Mouse (Mus musculus): ENCODE measurements around the gene Lypla2. TPM values are rescaled to one million over a fixed set of nuclear protein-coding genes. Genes with fewer than 3 reads are reported as not detected.

Gene Lypla2
- polyA plus RNA-seq, 1 experiment from 2014 or later = 55.5 TPM

DNA sequence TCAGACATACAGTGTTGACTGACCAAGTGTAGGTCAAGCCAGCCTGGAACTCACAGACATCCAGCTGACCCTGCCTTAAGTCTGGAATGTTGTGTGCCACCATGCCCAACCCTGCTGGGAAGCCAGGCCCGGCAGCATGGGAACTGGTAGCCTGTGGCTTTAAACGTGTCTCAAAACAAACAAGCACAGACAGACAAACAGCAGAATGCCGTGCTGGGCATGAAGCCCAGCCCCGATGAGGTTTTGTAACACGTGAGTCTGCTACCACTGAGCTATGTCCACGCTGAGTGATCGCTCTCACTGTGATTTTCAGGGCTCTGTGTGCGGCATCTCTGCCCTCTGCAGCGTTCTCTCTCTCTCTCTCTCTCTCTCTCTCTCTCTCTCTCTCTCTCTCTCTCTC, 16.5 kb downstream of the Lypla2 start:
- H3K4me2 ChIP-seq (ENCODE audit: low read depth, low read length) = no peak overlapping the region
- no peak overlapping the region for H3K4me3 ChIP-seq (ENCODE audit: low read depth, low read length)
- peak; percentile 60 for DNase-seq
- 72% methylated on average over 9 of the region's 9 CpGs for WGBS (ENCODE audit: insufficient replicate concordance)
- no peaks in the 10 kb centered on the region; the same call in 1 of the 2 replicates for H3K9me3 ChIP-seq (ENCODE audit: low read length)
- peak overlapping the region; percentile 74 for H3K27ac ChIP-seq (ENCODE audit: low read depth)
- H3K9ac ChIP-seq (replicated peaks) = peak overlapping the region; percentile 31; the same call in 1 of the 2 replicates
- H3K27me3 ChIP-seq (ENCODE audit: insufficient read depth, low read length) = no peaks in the 10 kb centered on the region
- H3K4me1 ChIP-seq (ENCODE audit: insufficient read depth) = peaks cover 15% of the 10 kb centered on the region
- ATAC-seq = peak; percentile 43
- TF ChIP-seq CTCF (IDR thresholded peaks at IDR 0.05; ENCODE audit: low read depth) = no peak
- TF ChIP-seq EP300 (IDR thresholded peaks at IDR 0.05; ENCODE audit: low read depth) = no peak
- H3K36me3 ChIP-seq (replicated peaks; ENCODE audit: insufficient read depth, low read length) = peaks cover 57% of the 10 kb centered on the region

DNA sequence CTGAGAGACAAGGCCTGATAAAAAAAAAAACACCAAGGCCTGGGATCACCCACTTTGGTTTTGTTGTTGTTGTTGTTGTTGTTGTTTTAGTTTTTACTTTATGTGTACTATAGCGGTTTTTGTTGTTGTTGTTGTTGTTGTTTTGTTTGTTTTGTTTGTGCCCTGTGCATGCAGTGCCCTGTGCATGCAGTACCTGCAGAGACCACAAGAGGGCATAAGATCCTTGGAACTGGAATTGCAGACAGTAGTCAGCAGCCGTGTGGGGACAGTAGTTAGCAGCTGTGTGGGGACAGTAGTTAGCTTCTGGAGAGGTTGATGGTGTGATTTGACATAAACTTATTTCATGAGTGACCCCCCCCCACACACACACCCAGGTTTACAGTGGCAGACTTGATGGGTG, 18.2 kb downstream of the Lypla2 start:
- H3K4me3 ChIP-seq (ENCODE audit: low read depth, low read length) = no peak overlapping the region
- H3K9ac ChIP-seq (replicated peaks) = no peak overlapping the region
- H3K4me2 ChIP-seq (ENCODE audit: low read depth, low read length) = no peak overlapping the region
- DNase-seq (peak; percentile 89), ATAC-seq (no peak)
- TF ChIP-seq CTCF (IDR thresholded peaks at IDR 0.05; ENCODE audit: low read depth) = peak; percentile 98
- TF ChIP-seq EP300 (IDR thresholded peaks at IDR 0.05; ENCODE audit: low read depth) = no peak
- H3K27me3 ChIP-seq (ENCODE audit: insufficient read depth, low read length) = no peaks in the 10 kb centered on the region
- peaks cover 44% of the 10 kb centered on the region for H3K36me3 ChIP-seq (replicated peaks; ENCODE audit: insufficient read depth, low read length)
- H3K27ac ChIP-seq (ENCODE audit: low read depth) = no peak overlapping the region
- 14% methylated on average over 2 of the region's 2 CpGs for WGBS (ENCODE audit: insufficient replicate concordance)
- H3K9me3 ChIP-seq (ENCODE audit: low read length) = no peaks in the 10 kb centered on the region; the same call in 1 of the 2 replicates
- peaks cover 15% of the 10 kb centered on the region for H3K4me1 ChIP-seq (ENCODE audit: insufficient read depth)

DNA sequence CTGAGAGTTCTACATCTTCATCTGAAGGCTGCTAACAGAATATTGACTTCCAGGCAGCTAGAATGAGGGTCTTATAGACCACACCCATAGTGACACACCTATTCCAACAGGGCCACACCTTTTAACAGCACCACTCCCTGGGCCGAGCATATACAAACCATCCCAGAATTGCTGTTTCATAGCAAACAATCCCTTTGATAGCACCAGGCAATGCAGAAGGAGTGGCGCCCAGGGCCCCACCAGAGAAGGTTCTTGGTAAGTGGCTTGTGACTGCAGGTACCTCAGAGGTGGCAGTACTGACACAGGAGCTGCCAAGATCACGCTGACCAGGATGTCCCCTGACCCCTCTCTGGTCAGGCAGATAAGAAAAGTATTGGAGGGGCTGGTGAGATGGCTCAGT, 19.2 kb downstream of the Lypla2 start:
- ATAC-seq = no peak
- H3K9ac ChIP-seq (replicated peaks) = no peak overlapping the region

DNA sequence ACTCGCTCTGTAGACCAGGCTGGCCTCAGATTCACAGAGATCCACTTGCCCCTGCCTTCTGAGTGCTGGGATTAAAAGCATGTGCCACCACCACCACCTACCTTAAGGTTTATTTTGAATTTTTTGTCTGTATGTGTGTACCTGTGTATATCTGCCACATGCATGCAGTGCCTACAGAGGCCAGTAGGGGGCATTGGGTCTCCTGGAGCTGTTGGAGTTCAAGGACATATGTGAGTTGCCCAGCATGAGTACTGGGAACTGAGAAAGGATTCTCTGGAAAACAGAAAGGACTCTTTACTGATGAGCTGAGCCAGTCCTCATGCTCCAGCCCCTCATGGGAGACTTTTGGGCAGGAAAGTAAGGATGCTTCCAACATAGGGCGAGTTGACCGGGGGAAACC, 20.9 kb downstream of the Lypla2 start:
- Histone ChIP-seq H3K36me3 (replicated peaks; ENCODE audit: insufficient read depth, low read length) (peaks cover 28% of the 10 kb centered on the region), H3K27ac (ENCODE audit: low read depth) (no peak overlapping the region), H3K4me2 (ENCODE audit: low read depth, low read length) (no peak overlapping the region), H3K27me3 (ENCODE audit: insufficient read depth, low read length) (no peaks in the 10 kb centered on the region), H3K4me3 (ENCODE audit: low read depth, low read length) (no peak overlapping the region), H3K9ac (replicated peaks) (no peak overlapping the region), H3K9me3 (ENCODE audit: low read length) (no peaks in the 10 kb centered on the region; the same call in 1 of the 2 replicates), H3K4me1 (ENCODE audit: insufficient read depth) (peaks cover 19% of the 10 kb centered on the region)
- ATAC-seq (no peak), DNase-seq (peak; percentile 38)
- 97% methylated on average over 3 of the region's 3 CpGs for WGBS (ENCODE audit: insufficient replicate concordance)
- no peak for TF ChIP-seq EP300 (IDR thresholded peaks at IDR 0.05; ENCODE audit: low read depth)
- peak; percentile 57 for TF ChIP-seq CTCF (IDR thresholded peaks at IDR 0.05; ENCODE audit: low read depth)

More for the DNA sequence above, 19.2 kb downstream of the Lypla2 start:
- no peak overlapping the region for H3K4me3 ChIP-seq (ENCODE audit: low read depth, low read length)
- no peak overlapping the region for H3K27ac ChIP-seq (ENCODE audit: low read depth)
- peaks cover 35% of the 10 kb centered on the region for H3K36me3 ChIP-seq (replicated peaks; ENCODE audit: insufficient read depth, low read length)
- DNase-seq = no peak
- peaks cover 17% of the 10 kb centered on the region for H3K4me1 ChIP-seq (ENCODE audit: insufficient read depth)
- no peaks in the 10 kb centered on the region; the same call in 1 of the 2 replicates for H3K9me3 ChIP-seq (ENCODE audit: low read length)
- TF ChIP-seq CTCF (IDR thresholded peaks at IDR 0.05; ENCODE audit: low read depth) = no peak
- TF ChIP-seq EP300 (IDR thresholded peaks at IDR 0.05; ENCODE audit: low read depth) = no peak
- no peak overlapping the region for H3K4me2 ChIP-seq (ENCODE audit: low read depth, low read length)
- 76% methylated on average over 3 of the region's 3 CpGs for WGBS (ENCODE audit: insufficient replicate concordance)
- no peaks in the 10 kb centered on the region for H3K27me3 ChIP-seq (ENCODE audit: insufficient read depth, low read length)

DNA sequence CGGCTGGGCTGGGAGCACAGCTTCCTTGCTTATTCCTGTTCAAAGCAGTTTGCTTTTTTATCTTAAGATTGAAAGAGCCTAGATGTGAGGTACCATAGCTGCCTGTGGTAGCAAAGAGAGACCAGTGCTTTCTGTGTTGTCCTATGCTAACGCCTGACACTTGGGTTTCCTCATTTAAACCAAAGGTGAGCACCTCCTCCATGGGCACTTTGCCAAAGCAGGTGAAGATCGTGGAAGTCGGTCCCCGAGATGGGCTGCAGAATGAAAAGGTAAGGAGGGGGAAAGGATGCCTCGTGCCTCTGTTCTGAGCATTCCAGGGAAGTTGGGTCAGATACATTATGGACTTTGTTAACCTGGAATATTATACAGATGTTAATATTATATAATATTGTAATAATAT, 22.1 kb downstream of the Lypla2 start:
- no peaks in the 10 kb centered on the region; the same call in 1 of the 2 replicates for H3K9me3 ChIP-seq (ENCODE audit: low read length)

DNA sequence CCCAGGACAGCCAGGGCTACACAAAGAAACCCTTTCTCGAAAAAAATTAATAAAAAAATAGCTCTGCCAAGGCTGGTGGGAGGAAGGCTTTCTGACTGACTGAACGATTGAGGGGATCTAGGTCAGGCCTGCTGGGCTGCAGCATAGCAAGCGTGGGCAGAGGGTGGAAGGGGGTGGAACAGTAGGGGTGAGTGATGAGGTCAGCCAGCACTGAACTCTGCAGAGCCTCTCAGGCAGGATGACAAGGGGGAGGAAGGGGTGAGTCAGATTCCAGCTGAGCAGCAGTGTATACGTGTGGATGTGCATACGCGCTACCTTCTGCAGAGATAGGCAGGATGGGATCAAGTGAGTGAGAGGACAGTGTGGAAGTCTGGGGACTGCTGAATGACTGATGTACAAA, 22.5 kb downstream of the Lypla2 start:
- ATAC-seq (peak; percentile 58), DNase-seq (peak; percentile 48)
- H3K9ac ChIP-seq (replicated peaks) = peak overlapping the region; percentile 24; the same call in 1 of the 2 replicates
- WGBS (ENCODE audit: insufficient replicate concordance) = 56% methylated on average over 6 of the region's 6 CpGs
- TF ChIP-seq CTCF (IDR thresholded peaks at IDR 0.05; ENCODE audit: low read depth) (no peak), EP300 (IDR thresholded peaks at IDR 0.05; ENCODE audit: low read depth) (no peak)
- H3K4me1 ChIP-seq (ENCODE audit: insufficient read depth) = peaks cover 23% of the 10 kb centered on the region
- H3K4me3 ChIP-seq (ENCODE audit: low read depth, low read length) = no peak overlapping the region
- peaks cover 21% of the 10 kb centered on the region for H3K36me3 ChIP-seq (replicated peaks; ENCODE audit: insufficient read depth, low read length)
- H3K27ac ChIP-seq (ENCODE audit: low read depth) = peak overlapping the region; percentile 77
- peak overlapping the region; percentile 28; the same call in 1 of the 2 replicates for H3K4me2 ChIP-seq (ENCODE audit: low read depth, low read length)
- H3K9me3 ChIP-seq (ENCODE audit: low read length) = no peaks in the 10 kb centered on the region; the same call in 1 of the 2 replicates
- H3K27me3 ChIP-seq (ENCODE audit: insufficient read depth, low read length) = no peaks in the 10 kb centered on the region

More for the DNA sequence above, 22.1 kb downstream of the Lypla2 start:
- ATAC-seq (peak; percentile 19; the same call in 1 of the 2 replicates), DNase-seq (peak; percentile 62)
- Histone ChIP-seq H3K36me3 (replicated peaks; ENCODE audit: insufficient read depth, low read length) (peaks cover 22% of the 10 kb centered on the region), H3K27me3 (ENCODE audit: insufficient read depth, low read length) (no peaks in the 10 kb centered on the region), H3K4me1 (ENCODE audit: insufficient read depth) (peaks cover 23% of the 10 kb centered on the region), H3K9ac (replicated peaks) (0 out of 2 replicates have a peak overlapping the region, but pooled peaks have one; percentile 24), H3K27ac (ENCODE audit: low read depth) (peak overlapping the region; percentile 77), H3K4me3 (ENCODE audit: low read depth, low read length) (no peak overlapping the region), H3K4me2 (ENCODE audit: low read depth, low read length) (peak overlapping the region; percentile 28; the same call in 1 of the 2 replicates)
- no peak for TF ChIP-seq CTCF (IDR thresholded peaks at IDR 0.05; ENCODE audit: low read depth)
- TF ChIP-seq EP300 (IDR thresholded peaks at IDR 0.05; ENCODE audit: low read depth) = no peak
- WGBS (ENCODE audit: insufficient replicate concordance) = 74% methylated on average over 6 of the region's 6 CpGs
